Mouse (Mus musculus) testis, adult 2 months (tissue): ENCODE data around the gene Abcg5.

Experiments used
- CTCF ChIP-seq: fragments of 200-500 bp; IDR thresholded peaks from 2 replicates; pipeline ENCODE4 v1.5.1; 2012; ENCODE audit warnings: low read depth, mild to moderate bottlenecking, inconsistent platforms, low read length, moderate library complexity; ENCODE audit not compliant: control insufficient read depth, insufficient read depth, insufficient replicate concordance
- POLR2A ChIP-seq: fragments of 200-500 bp; IDR thresholded peaks from 2 replicates; pipeline ENCODE4 v1.6.1; 2012; ENCODE audit warnings: low read depth, mild to moderate bottlenecking, inconsistent platforms, low read length, moderate library complexity; ENCODE audit not compliant: control insufficient read depth

DNA sequence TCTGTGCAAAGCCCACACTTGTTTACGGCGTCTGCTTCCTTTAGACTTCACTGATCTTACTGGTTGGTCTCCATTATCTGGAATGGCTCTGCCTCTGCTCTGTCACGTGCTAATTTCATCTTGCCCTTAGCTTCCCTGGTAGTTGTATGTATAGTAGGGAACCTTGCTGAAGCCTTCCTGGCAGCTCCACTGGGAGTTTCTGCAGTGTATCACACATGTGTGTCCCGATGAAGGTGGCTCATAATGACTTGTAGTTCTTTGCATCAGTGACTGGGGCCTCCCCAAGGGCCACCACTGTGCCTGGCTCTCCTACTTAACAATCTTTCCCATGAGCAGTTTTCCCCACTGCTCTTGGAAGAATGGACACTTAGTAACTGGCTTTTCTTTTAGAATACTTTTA, 74.2 kb downstream of the Abcg5 start:
- TF ChIP-seq POLR2A: no peak
- no peak for TF ChIP-seq CTCF
